Comparison of ENCODE assay signal across 21 mouse cellular contexts in the genomic region with DNA sequence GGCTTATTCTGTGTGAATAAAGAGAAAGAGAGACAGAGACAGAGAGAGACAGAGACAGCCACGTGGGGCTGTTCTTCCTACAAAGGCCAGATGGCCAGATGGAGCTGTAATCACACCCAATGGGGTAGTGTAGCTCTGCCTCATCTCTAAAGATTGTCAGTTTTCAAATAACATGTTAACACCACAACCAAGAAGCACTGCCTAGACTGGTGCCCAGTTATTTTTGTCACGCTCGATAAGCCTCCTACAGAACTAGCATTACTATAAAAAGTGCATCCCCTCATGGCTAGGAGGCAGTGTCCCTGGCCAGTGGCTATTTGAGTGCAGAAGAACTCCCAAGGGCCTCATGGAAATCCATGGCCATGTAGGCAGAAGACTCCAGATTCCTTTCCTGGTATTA.
DNase-seq lines count a peak whose midpoint lies in the region; ATAC-seq lines count a peak whose summit lies in the region.
"Had no signal": no experiment of that assay in that cellular context is flagged by ENCODE, and none has a peak within 500 bp of the region (broad histone marks: within the 10 kb centered on the region; RNA-seq: fewer than 3 reads in every experiment).

No protein-coding gene starts in this region.

- no peak overlapping the region for H3K4me3 ChIP-seq in heart, embryonic 11.5 days (ENCODE audit: low read depth, low read length)
- H3K4me3 ChIP-seq in heart, embryonic 15.5 days, result no peak overlapping the region
- H3K4me3 ChIP-seq in limb, embryonic 10.5 days, result no peak overlapping the region
- H3K4me3 ChIP-seq: embryonic facial prominence, embryonic 15.5 days; erythroblast, embryonic 14.5 days; forebrain, embryonic 10.5 days; gastrocnemius, adult 2 months; intestine, embryonic 15.5 days had no signal

- no peaks in the 10 kb centered on the region for H3K9me3 ChIP-seq in heart, embryonic 11.5 days (replicated peaks; ENCODE audit: control insufficient read depth, low read length)
- no peaks in the 10 kb centered on the region for H3K9me3 ChIP-seq in heart, embryonic 15.5 days (replicated peaks)
- no peaks in the 10 kb centered on the region for H3K9me3 ChIP-seq in limb, embryonic 10.5 days (replicated peaks)
- H3K9me3 ChIP-seq: embryonic facial prominence, embryonic 15.5 days; forebrain, embryonic 10.5 days; intestine, embryonic 15.5 days had no signal

- H3K27ac ChIP-seq in heart, embryonic 11.5 days (ENCODE audit: low read depth, low read length), result no peak overlapping the region; the same call in 1 of the 2 replicates
- H3K27ac ChIP-seq in heart, embryonic 15.5 days, result peak overlapping the region; percentile 78
- H3K27ac ChIP-seq in limb, embryonic 10.5 days, result no peak overlapping the region
- H3K27ac ChIP-seq: embryonic facial prominence, embryonic 15.5 days; forebrain, embryonic 10.5 days; gastrocnemius, adult 2 months; hindbrain, embryonic 14.5 days; intestine, embryonic 15.5 days had no signal

- peak; percentile 36 for DNase-seq in heart, adult 8-10 months (ENCODE audit: low spot score)
- peak; percentile 7 to 23 for DNase-seq in heart, postnatal 14 days
- no peak for DNase-seq in limb, embryonic 10.5 days (ENCODE audit: low spot score)
- DNase-seq in left cerebral cortex, postnatal 4 days, result no peak
- no peak for DNase-seq in layer of hippocampus, postnatal 25 days (ENCODE audit: extremely low spot score in 1 of 2, low spot score in 1 of 2)
- DNase-seq: adrenal gland, postnatal 14 days; cerebellum, adult 18-20 months; cerebellum, adult 9-11 months; gastrocnemius, adult 2 months; gastrocnemius, postnatal 25 days; kidney, adult 18-20 months had no signal

- no peaks in the 10 kb centered on the region for H3K27me3 ChIP-seq in heart, embryonic 11.5 days (ENCODE audit: control insufficient read depth, insufficient read depth, low read length)
- no peaks in the 10 kb centered on the region for H3K27me3 ChIP-seq in heart, embryonic 15.5 days
- H3K27me3 ChIP-seq in limb, embryonic 10.5 days (ENCODE audit: low read depth, poor library complexity, severe bottlenecking), result no peaks in the 10 kb centered on the region
- H3K27me3 ChIP-seq: embryonic facial prominence, embryonic 15.5 days; intestine, embryonic 15.5 days had no signal

- intact Hi-C loops in heart, postnatal 14 days (cut with DNase I), result no loop called here
- intact Hi-C loops in left cerebral cortex, postnatal 4 days (cut with DNase I), result no loop called here

- no peak overlapping the region for H3K9ac ChIP-seq in heart, embryonic 11.5 days (ENCODE audit: low read depth, low read length)
- no peak overlapping the region for H3K9ac ChIP-seq in heart, embryonic 15.5 days
- H3K9ac ChIP-seq: embryonic facial prominence, embryonic 15.5 days; hindbrain, embryonic 14.5 days; intestine, embryonic 15.5 days had no signal

- H3K36me3 ChIP-seq in heart, embryonic 11.5 days (ENCODE audit: control insufficient read depth, insufficient read depth, low read length), result no peaks in the 10 kb centered on the region
- H3K36me3 ChIP-seq in heart, embryonic 15.5 days, result no peaks in the 10 kb centered on the region
- no peaks in the 10 kb centered on the region for H3K36me3 ChIP-seq in limb, embryonic 10.5 days
- H3K36me3 ChIP-seq: embryonic facial prominence, embryonic 15.5 days; forebrain, embryonic 10.5 days; G1E; intestine, embryonic 15.5 days had no signal

- 0 out of 2 replicates have a peak, but pooled peaks have one; percentile 14 for ATAC-seq in heart, embryonic 11.5 days (replicated peaks; ENCODE audit: insufficient number of reproducible peaks, low FRiP score, low TSS enrichment)
- peak; percentile 89 for ATAC-seq in heart, embryonic 15.5 days (replicated peaks; ENCODE audit: insufficient number of reproducible peaks, insufficient read depth, low FRiP score, low read depth)
- no peak for ATAC-seq in megakaryocyte progenitor cell, adult 5-6 weeks (replicated peaks; ENCODE audit: poor library complexity)
- ATAC-seq: forebrain, embryonic 14.5 days; intestine, embryonic 15.5 days had no signal

- WGBS in heart, embryonic 11.5 days (ENCODE audit: insufficient replicate concordance), result 40% methylated on average over 3 of the region's 3 CpGs
- WGBS in heart, embryonic 15.5 days, result 45% methylated on average over 3 of the region's 3 CpGs
- 77% methylated on average over 3 of the region's 3 CpGs for WGBS in limb, embryonic 10.5 days

- no peak overlapping the region for H3K4me2 ChIP-seq in heart, embryonic 11.5 days
- H3K4me2 ChIP-seq in heart, embryonic 15.5 days, result no peak overlapping the region
- H3K4me2 ChIP-seq: embryonic facial prominence, embryonic 15.5 days; hindbrain, embryonic 14.5 days; intestine, embryonic 15.5 days had no signal

- H3K4me1 ChIP-seq in heart, embryonic 11.5 days (ENCODE audit: control insufficient read depth, insufficient read depth, low read length), result no peaks in the 10 kb centered on the region
- 0 out of 2 replicates have a peak, but pooled peaks cover 4% of the 10 kb centered on the region for H3K4me1 ChIP-seq in heart, embryonic 15.5 days (replicated peaks)
- H3K4me1 ChIP-seq in limb, embryonic 10.5 days, result no peaks in the 10 kb centered on the region
- H3K4me1 ChIP-seq: embryonic facial prominence, embryonic 15.5 days; forebrain, embryonic 10.5 days; intestine, embryonic 15.5 days had no signal

Comparison
In these comparisons a context has a peak if more than half of its experiments do, and no peak if none do; other contexts are left out.
1. DNase-seq: peak in heart, adult 8-10 months (single experiment) and heart, postnatal 14 days (2 of 2); none in limb, embryonic 10.5 days (single experiment), left cerebral cortex, postnatal 4 days (single experiment) and layer of hippocampus, postnatal 25 days (0 of 2).